Mouse (Mus musculus): ENCODE data around the gene Zfp810. TPM values are rescaled to one million over a fixed set of nuclear protein-coding genes. Genes with fewer than 3 reads are reported as not detected.

Zfp810 gene
- total RNA-seq, 1 experiment from 2014 or later, result 10.6 TPM

GRCm38 (mm10) chr9:22278733-22279132 is 28.7 kb downstream of the Zfp810 start:
- no peak for ATAC-seq (replicated peaks in 1 of 2; ENCODE audit: insufficient read depth in 1 of 2, low FRiP score in 2 of 2, low TSS enrichment in 1 of 2, low read depth in 1 of 2, poor library complexity in 2 of 2, severe bottlenecking in 2 of 2)

- ATAC-seq (replicated peaks in 1 of 2; ENCODE audit: insufficient read depth in 1 of 2, low FRiP score in 2 of 2, low TSS enrichment in 1 of 2, low read depth in 1 of 2, poor library complexity in 2 of 2, severe bottlenecking in 2 of 2), result no peak
These were observed 38.6 kb downstream of the Zfp810 start for GRCm38 (mm10) chr9:22268886-22269285.

- no peak for ATAC-seq (replicated peaks in 1 of 2; ENCODE audit: insufficient read depth in 1 of 2, low FRiP score in 2 of 2, low TSS enrichment in 1 of 2, low read depth in 1 of 2, poor library complexity in 2 of 2, severe bottlenecking in 2 of 2)
These were observed 44.8 kb downstream of the Zfp810 start for GRCm38 (mm10) chr9:22262611-22263010.

- 0 out of 4 replicates have a peak, but pooled peaks have one; percentile 24 to 27 for ATAC-seq (replicated peaks in 1 of 2; ENCODE audit: insufficient read depth in 1 of 2, low FRiP score in 2 of 2, low TSS enrichment in 1 of 2, low read depth in 1 of 2, poor library complexity in 2 of 2, severe bottlenecking in 2 of 2)
These were observed 45.9 kb downstream of the Zfp810 start for GRCm38 (mm10) chr9:22261594-22261993.

DNA sequence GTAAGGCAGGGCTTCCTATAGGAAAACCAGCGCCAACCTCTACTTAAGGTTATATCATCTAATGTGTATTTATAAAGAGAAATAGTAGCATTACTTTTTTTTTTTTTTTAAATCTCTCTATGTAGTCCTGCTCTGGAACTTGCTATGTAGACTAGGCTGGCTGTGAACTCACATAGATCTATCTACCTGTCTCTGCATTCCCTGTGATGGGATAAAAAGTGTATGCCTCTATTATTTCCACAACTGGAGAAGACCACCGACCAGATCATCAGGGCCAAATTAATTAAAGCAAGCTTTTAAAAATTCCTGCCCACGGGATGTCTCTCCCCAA is 47.4 kb downstream of the Zfp810 start:
- no peak for ATAC-seq (replicated peaks in 1 of 2; ENCODE audit: insufficient read depth in 1 of 2, low FRiP score in 2 of 2, low TSS enrichment in 1 of 2, low read depth in 1 of 2, poor library complexity in 2 of 2, severe bottlenecking in 2 of 2)

- ATAC-seq (replicated peaks in 1 of 2; ENCODE audit: insufficient read depth in 1 of 2, low FRiP score in 2 of 2, low TSS enrichment in 1 of 2, low read depth in 1 of 2, poor library complexity in 2 of 2, severe bottlenecking in 2 of 2), result peak; percentile 84 to 95
These were observed 48.0 kb downstream of the Zfp810 start, which contains the start of gene Zfp599 for GRCm38 (mm10) chr9:22259184-22260091. Gene Zfp599, minus strand, starts transcription at chr9:22259895.

DNA sequence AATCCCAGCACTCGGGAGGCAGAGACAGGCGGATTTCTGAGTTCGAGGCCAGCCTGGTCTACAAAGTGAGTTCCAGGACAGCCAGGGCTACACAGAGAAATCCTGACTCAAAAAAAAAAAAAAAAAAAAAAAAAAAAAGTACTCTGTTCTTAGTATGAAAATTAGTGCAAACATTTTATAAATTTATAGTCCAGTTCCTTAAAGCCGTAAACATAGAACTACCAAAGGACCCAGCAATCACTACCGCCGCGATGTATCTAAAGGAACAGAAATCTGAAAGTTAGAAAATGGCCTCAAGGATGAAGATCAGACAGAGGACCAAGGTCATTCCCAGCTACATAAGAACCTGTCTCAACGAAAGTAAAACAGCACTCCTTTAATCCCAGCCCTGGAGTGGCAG is 48.7 kb downstream of the Zfp810 start:
- ATAC-seq (replicated peaks in 1 of 2; ENCODE audit: insufficient read depth in 1 of 2, low FRiP score in 2 of 2, low TSS enrichment in 1 of 2, low read depth in 1 of 2, poor library complexity in 2 of 2, severe bottlenecking in 2 of 2), result no peak

DNA sequence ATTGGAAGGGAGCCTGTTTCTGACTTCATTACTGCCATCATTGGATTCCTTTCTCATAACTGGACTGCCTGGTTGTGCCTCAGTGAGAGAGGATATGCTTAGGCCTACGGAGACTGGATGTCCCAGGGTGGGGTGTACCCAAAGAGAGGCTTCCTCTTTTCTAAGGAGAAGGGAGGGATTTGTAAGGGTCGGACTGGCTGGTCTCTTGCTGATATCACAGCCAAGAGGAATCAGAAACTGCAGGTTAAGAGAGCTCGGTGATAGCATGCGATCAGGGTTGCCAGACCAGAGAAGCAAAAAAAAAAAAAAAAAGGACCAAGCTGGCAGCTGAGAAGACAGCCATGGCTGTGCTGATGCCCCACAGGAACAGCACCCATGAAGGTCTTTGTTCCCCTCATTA is 50.9 kb downstream of the Zfp810 start:
- ATAC-seq (replicated peaks in 1 of 2; ENCODE audit: insufficient read depth in 1 of 2, low FRiP score in 2 of 2, low TSS enrichment in 1 of 2, low read depth in 1 of 2, poor library complexity in 2 of 2, severe bottlenecking in 2 of 2), result no peak

- ATAC-seq (replicated peaks in 1 of 2; ENCODE audit: insufficient read depth in 1 of 2, low FRiP score in 2 of 2, low TSS enrichment in 1 of 2, low read depth in 1 of 2, poor library complexity in 2 of 2, severe bottlenecking in 2 of 2), result no peak
These were observed 63.2 kb downstream of the Zfp810 start for GRCm38 (mm10) chr9:22244242-22244641.

DNA sequence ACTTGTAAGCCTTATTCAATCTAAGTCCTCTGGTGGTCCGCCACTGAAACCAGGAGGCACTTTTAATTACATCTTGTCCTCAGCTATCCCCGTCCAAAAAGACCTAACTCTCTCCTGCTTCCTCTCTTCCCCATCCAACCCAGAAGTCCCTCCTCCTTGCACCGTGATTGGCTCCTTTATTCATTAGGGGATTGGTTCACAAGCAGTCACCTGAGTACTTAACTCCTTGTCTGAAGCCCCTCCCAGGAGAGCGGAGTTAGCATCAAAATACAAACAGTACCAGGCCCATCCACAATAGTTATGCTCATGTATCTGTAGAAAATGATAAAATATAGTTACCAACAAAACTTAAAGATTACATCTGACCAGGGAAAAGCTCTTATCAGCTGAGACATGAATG is 67.4 kb downstream of the Zfp810 start:
- ATAC-seq (replicated peaks in 1 of 2; ENCODE audit: insufficient read depth in 1 of 2, low FRiP score in 2 of 2, low TSS enrichment in 1 of 2, low read depth in 1 of 2, poor library complexity in 2 of 2, severe bottlenecking in 2 of 2), result no peak

DNA sequence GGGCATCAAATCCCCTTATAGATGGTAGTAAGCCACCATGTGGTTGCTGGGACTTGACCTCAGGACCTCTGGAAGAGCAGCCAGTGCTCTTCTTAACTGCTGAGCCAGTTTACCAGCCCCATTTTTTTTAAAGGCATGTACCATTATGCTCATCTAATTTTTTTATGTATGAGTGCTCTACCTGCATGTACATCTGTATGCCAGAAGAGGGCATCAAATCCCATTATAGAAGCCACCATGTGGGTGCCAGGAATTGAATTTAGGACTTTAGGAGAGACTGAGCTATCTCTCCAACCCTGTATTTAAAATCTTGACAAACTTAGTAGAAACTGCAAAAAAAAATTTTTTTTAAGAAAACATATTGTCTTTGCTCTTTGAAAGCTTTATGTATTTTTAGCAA is 76.9 kb downstream of the Zfp810 start:
- no peak for ATAC-seq (replicated peaks in 1 of 2; ENCODE audit: insufficient read depth in 1 of 2, low FRiP score in 2 of 2, low TSS enrichment in 1 of 2, low read depth in 1 of 2, poor library complexity in 2 of 2, severe bottlenecking in 2 of 2)

DNA sequence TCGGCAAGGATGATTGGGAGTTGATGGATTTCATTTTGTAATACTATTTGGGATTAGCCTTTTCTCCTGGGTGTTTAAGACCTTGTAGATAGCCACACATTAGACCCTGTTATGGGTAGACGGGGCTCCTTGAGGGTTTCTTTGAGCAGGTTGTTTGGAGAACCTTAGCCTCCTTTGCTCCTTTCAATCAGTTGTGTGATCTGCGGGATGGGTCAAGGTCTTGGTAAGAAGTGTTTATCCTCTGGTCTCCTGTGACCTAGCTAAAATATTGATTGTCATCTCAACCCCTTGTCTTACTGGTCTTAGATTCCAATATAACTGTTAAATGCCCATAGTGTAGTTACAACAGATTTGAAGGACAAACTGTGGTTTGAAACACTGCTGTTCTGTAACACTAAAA is 77.4 kb downstream of the Zfp810 start:
- ATAC-seq (replicated peaks in 1 of 2; ENCODE audit: insufficient read depth in 1 of 2, low FRiP score in 2 of 2, low TSS enrichment in 1 of 2, low read depth in 1 of 2, poor library complexity in 2 of 2, severe bottlenecking in 2 of 2), result no peak

DNA sequence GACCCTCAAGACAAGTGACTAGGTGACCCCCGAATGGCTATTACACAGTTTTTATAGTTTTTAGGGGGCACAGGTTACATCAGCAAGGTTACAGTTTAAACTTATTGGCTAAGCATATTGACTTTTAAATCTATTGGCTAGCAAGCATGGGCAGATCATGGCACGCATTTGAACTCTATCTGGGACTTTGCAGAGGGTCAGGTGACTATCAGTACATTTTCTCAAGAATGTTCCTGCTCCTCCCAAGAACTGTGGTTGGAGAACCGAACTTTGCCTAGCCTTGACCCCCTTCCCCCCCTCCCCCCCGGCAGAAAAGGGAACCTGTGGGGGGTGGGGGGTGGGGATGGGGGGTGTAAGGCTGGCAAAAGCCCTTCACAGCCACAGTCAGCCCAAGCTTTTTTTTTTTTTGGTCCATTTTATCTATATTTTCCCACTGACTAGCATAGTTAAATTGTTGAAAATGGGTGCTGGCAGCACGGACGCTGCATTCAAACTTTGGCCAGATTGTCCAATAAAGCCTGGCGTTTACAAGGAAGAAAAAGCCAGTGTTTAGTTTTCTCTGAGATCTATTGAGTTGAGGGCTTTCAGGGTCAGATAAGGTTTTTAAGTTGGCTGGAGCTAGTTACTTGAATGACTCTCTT is 77.9 kb downstream of the Zfp810 start:
- no peak for ATAC-seq (replicated peaks in 1 of 2; ENCODE audit: insufficient read depth in 1 of 2, low FRiP score in 2 of 2, low TSS enrichment in 1 of 2, low read depth in 1 of 2, poor library complexity in 2 of 2, severe bottlenecking in 2 of 2)

DNA sequence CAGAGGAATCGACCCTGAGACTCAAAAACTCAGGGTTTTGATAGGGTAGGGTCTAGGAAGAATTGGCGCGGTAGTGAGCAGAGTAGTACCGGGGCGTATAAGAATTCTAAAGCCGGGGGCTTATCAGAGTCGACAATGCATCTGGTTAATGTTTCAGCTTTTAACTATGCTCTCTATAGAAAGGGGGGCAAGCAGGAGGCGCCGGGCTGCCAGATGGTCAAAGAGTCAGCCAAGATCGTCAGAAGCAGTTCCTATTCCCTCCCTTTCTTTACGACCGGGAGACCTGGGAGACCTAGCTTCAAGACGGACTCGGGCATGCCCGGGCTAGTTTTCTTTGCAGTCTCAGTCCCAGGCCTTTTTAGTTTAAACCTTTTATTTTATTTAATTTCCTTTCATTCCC is 80.6 kb downstream of the Zfp810 start:
- no peak for ATAC-seq (replicated peaks in 1 of 2; ENCODE audit: insufficient read depth in 1 of 2, low FRiP score in 2 of 2, low TSS enrichment in 1 of 2, low read depth in 1 of 2, poor library complexity in 2 of 2, severe bottlenecking in 2 of 2)

Other genes with a start within 250 kb of the Zfp810 start
- not detected in 2 replicates for gene Gm49318, start 236.4 kb downstream of the Zfp810 start, total RNA-seq (2017)
- 11.1 and 12.9 TPM in 2 replicates for gene Zfp653, start 236.3 kb downstream of the Zfp810 start, total RNA-seq (2017)
- gene Ecsit, start 222.2 kb downstream of the Zfp810 start, total RNA-seq (2017), result 15.9 and 17.7 TPM in 2 replicates
- gene Cnn1, start 208.4 kb downstream of the Zfp810 start, total RNA-seq (2017), result not detected in 2 replicates
- 43.6 and 44.7 TPM in 2 replicates for gene Elof1, start 190.5 kb downstream of the Zfp810 start, total RNA-seq (2017)
- 1.1 and 2.8 TPM in 2 replicates for gene Acp5, start 171.9 kb downstream of the Zfp810 start, total RNA-seq (2017)
- 10.4 and 26.5 TPM in 2 replicates for gene Pigyl, start 150.8 kb downstream of the Zfp810 start, total RNA-seq (2017)
- not detected in 2 replicates for gene Zfp872, start 119.6 kb downstream of the Zfp810 start, total RNA-seq (2017)
- 38.2 and 48.4 TPM in 2 replicates for gene Zfp809, start 81.9 kb downstream of the Zfp810 start, total RNA-seq (2017)
- gene Zfp599, start 47.8 kb downstream of the Zfp810 start, total RNA-seq (2017), result 11.5 and 14.2 TPM in 2 replicates
- 36.2 and 39.2 TPM in 2 replicates for gene Anln, start 81.5 kb upstream of the Zfp810 start, total RNA-seq (2017)
- gene 9530077C05Rik, start 103.9 kb upstream of the Zfp810 start, total RNA-seq (2017), result 3.8 and 8.7 TPM in 2 replicates
- not detected in 2 replicates for gene Gm17545, start 146.6 kb upstream of the Zfp810 start, total RNA-seq (2017)
- 173 and 179 TPM in 2 replicates for gene Rp9, start 162.1 kb upstream of the Zfp810 start, total RNA-seq (2017)
- gene Bbs9, start 168.1 kb upstream of the Zfp810 start, total RNA-seq (2017), result 19.8 and 41.6 TPM in 2 replicates